Mouse (Mus musculus): ENCODE data around the gene Ankrd13b.

DNA sequence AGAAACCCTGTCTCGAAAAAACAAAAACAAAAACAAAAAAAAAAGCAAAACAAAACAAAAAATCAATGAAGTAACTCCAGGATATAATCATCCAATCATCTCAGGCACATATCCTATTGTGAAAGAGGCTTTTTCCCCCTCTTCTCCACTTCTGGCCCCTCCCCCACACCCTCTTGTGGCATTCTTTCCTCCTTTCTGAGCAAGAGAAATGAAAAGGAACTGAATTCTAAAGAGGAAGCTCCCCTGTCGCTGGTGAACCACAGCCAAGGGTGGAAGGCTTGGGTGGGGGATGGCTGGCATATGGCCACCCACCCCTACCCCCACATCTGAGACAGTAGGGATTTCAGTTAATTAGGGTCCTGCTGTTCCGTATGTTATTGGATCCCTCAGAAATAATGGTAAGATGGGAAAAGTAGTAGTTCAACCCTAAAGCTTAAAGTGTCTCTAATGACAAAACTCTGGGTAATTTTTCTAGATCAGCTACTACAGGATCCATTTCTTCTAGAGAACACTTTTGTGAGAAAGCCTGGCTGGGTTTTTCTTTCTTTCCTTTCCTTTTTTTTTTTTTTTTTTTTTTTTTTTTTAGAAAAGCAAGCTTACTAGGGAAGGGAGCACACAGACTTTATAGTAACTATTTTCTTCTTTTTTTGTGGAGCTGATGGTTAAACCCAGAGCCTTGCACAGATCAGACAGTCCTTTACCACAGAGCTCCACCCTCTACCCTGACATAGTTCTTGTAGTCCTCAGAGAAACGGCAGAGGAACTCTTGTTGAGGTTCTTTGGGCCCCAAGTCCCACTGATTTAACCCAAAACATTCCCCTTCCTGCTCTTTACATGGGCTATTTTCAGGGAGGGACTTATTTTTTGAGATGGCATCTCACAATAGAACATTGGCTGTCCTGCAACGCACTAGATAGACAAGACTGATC lies 31.4 kb upstream of the Ankrd13b start:
- TF ChIP-seq POLR2A (IDR thresholded peaks at IDR 0.05; ENCODE audit: borderline replicate concordance, extremely low read depth, insufficient read depth, insufficient read length, poor library complexity, severe bottlenecking) (no peak), CTCF (IDR thresholded peaks at IDR 0.05; ENCODE audit: borderline replicate concordance, extremely low read depth, insufficient read depth, insufficient read length) (no peak)
